Mouse (Mus musculus) limb, embryonic 11.5 days (tissue): ENCODE measurements around the gene Lipe. TPM values are rescaled to one million over a fixed set of nuclear protein-coding genes. Genes with fewer than 3 reads are reported as not detected.

ENCODE experiments used
- ATAC-seq: fragments of 200-750 bp; cut with Nextera tagmentation; 2 replicates; pipeline ENCODE4 v1.8.0; 2017; ENCODE audit warnings: low read depth; ENCODE audit not compliant: insufficient number of reproducible peaks, low FRiP score, low TSS enrichment
- DNase-seq: peaks from one replicate; pipeline ENCODE4 v3.0.0-alpha.2; 2015; ENCODE audit warnings: low spot score
- H3K27ac ChIP-seq: fragments of 300-500 bp; sonication (generic); replicated peaks from 2 replicates; pipeline ENCODE4 v1.5.1; 2014; ENCODE audit warnings: low read depth, mild to moderate bottlenecking, low read length
- H3K27me3 ChIP-seq: fragments of 300-500 bp; sonication (generic); 2 replicates; pipeline ENCODE4 v1.6.1; 2014; ENCODE audit warnings: mild to moderate bottlenecking, low read length, mixed read lengths; ENCODE audit not compliant: control insufficient read depth, insufficient read depth
- H3K36me3 ChIP-seq: fragments of 300-500 bp; sonication (generic); 2 replicates; pipeline ENCODE4 v1.6.1; 2014; ENCODE audit warnings: mild to moderate bottlenecking, low read length, moderate library complexity, mixed read lengths; ENCODE audit not compliant: control insufficient read depth, insufficient read depth
- H3K4me1 ChIP-seq: fragments of 300-500 bp; sonication (generic); 2 replicates; pipeline ENCODE4 v1.6.1; 2014; ENCODE audit warnings: low read length, mixed read lengths; ENCODE audit not compliant: control insufficient read depth, insufficient read depth
- H3K4me2 ChIP-seq: fragments of 300-500 bp; sonication (generic); 2 replicates; pipeline ENCODE4 v1.6.1; 2014; ENCODE audit warnings: low read depth, mild to moderate bottlenecking, moderate library complexity; ENCODE audit not compliant: severe bottlenecking
- H3K4me3 ChIP-seq: fragments of 300-500 bp; sonication (generic); 2 replicates; pipeline ENCODE4 v1.5.1; 2014; ENCODE audit warnings: low read depth, low read length
- H3K9ac ChIP-seq: fragments of 300-500 bp; sonication (generic); 2 replicates; pipeline ENCODE4 v1.6.1; 2014; ENCODE audit warnings: mild to moderate bottlenecking, low read length
- H3K9me3 ChIP-seq: fragments of 300-500 bp; sonication (generic); 2 replicates; pipeline ENCODE4 v1.6.1; 2016; ENCODE audit warnings: low read length; ENCODE audit not compliant: control insufficient read depth
- WGBS: fragments of 180-500 bp; shearing (Covaris S2); extraction: QIAGEN DNeasy Blood & Tissue Kit; methylation state at CpG from one replicate; pipeline ENCODE4 v1.1.7; 2014; 5-methylcytosine and 5-hydroxymethylcytosine counted together
- polyA plus RNA-seq: library from polyadenylated mRNA; unstranded; fragments of >200 nt; fragmentation: Nextera tagmentation; extraction: Ambion mirVana; gene quantifications from 2 replicates; pipeline ENCODE4 v1.2.1, GENCODE M21; 2014

Lipe gene
- polyA plus RNA-seq, 1 experiment from 2014 or later = 4.2 TPM

DNA sequence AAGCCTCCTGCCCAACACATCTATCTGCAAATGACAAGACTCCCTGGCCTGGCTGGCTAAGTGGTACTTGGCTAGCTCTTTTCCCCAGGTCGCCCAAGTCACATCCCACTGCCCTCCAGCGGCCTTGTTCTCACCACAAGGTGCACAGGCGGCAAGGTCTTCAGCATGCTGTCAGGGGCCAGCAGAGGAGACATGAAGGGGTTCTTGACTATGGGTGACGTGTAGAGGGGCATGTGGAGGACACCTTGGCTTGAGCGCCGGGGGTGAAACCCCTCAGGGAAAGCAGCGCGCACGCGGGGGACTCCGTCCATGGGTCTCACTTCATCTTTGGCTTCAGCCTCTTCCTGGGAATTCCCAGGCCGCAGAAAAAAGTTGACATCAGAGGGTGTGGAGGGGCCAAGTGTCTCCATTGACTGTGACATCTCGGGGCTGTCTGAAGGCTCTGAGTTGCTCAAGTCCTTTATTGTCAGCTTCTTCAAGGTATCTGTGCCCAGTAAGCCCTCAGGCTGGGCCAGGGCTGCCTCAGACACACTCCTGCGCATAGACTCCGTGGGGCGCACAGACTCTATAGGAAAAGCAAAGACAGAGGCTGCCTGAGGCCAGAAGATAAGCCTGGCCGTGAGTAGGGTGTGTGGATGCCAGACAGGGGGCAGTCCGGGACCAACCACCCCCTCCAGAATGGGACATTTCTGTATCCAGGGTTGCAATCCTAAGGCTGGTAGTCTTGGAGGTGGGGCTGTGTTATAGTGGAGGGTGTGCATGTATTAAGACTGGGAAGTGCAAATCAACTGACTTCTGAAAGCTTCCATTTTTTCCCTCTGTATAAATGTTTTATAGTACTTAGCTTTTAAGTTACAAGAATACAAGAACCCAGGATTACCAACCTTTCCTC is 17.9 kb downstream of the Lipe start:
- peak overlapping the region; percentile 34; the same call in 1 of the 2 replicates for H3K4me3 ChIP-seq
- no peak overlapping the region for H3K9ac ChIP-seq
- peak overlapping the region; percentile 89 for H3K4me2 ChIP-seq
- 58% methylated on average over 18 of the region's 18 CpGs for whole genome bisulfite sequencing
- no peak overlapping the region for H3K27ac ChIP-seq
- no peak for DNase-seq
- H3K4me1 ChIP-seq = peaks cover 8% of the 10 kb centered on the region; the same call in 1 of the 2 replicates
- H3K36me3 ChIP-seq = peaks cover 8% of the 10 kb centered on the region; the same call in 1 of the 2 replicates
- no peak for ATAC-seq
- no peaks in the 10 kb centered on the region for H3K9me3 ChIP-seq
- H3K27me3 ChIP-seq = no peaks in the 10 kb centered on the region

DNA sequence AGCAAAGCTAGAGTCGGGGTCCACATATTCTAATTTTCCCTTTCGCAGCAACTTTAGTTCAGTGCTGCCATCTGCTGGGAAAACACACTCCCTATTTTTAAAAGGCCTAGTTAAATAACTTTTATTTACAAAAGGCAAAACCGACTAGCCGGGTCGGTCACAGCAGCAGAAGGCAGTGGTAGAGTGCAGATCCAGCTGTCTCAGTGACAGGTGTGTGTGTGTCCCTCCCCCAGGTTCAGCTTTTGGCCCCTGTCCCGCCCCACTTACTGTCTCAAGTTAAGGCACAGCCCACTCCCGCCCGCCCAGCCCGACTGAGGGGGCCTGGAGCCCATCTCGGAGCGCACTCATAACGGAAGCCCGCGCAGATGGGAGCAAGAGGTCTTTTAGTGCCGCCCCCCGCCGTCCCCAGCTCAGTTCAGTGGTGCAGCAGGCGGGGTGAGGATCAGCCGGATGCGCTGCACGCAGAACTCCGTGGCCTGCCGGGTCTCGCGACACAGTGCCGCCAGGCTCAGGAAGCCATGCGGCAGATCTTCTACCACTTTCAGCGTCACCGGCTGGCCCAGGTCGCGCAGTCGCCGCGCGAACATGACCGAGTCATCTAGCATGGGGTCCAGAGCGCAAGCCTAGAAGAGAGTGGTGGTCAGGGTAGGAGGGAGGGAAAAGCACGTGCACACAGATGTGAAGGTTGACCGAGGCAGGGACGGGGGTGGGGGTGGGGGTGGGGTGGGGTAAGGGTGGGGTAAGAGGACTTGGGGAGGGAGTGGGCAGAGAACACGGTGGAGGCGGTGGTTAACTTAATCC is 18.8 kb downstream of the Lipe start:
- peak; percentile 73 for DNase-seq
- 2% methylated on average over 42 of the region's 42 CpGs for WGBS
- Histone ChIP-seq H3K9ac (peak overlapping the region; percentile 60), H3K4me2 (peak overlapping the region; percentile 89), H3K9me3 (no peaks in the 10 kb centered on the region), H3K27me3 (no peaks in the 10 kb centered on the region), H3K27ac (no peak overlapping the region; the same call in 1 of the 2 replicates), H3K4me3 (peak overlapping the region; percentile 34), H3K4me1 (peaks cover 8% of the 10 kb centered on the region; the same call in 1 of the 2 replicates), H3K36me3 (peaks cover 4% of the 10 kb centered on the region; the same call in 1 of the 2 replicates)
- peak; percentile 76 for ATAC-seq

DNA sequence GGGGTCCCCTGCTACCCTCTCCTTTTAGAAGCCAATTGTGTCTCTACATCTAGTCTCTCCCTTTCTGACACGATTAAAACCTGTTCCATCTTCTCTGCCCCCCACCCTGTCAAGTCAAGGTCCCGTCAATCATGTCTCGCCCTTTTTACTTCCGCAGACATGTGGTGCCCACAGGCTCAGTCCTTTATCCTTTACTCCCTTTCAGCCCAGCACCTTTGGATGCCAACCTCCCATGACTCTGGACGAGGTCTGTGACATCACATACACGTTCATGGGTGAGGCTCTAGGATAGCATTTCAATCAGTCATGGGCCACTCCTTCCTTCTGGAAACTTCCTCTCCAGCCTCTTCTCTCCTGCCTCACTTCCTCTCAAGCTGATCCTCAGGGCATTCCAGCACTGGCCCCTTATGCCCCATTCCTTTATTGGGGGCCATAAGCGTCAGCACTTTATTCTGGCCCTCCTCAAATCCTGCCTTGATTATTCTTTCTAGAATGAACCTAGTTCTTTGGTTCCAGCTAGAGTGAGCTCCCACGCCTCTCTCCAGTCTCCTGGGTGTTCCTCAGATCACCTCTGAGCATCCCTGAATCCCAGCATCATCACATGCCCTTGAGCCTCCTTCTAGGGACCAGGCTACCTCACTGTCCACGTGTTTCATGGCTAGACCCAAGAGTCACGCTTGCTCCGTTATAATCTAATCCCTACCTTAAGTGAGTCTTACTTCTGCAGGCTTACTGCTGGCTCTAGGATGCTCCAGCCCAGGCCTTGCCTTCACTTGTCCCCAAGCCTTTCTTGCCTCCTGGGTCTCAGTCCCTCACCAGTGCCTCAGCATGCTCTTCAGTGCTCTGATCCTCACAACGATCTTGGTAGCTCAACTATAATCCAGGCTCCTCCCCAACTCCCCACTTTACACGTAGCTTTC is 20.1 kb downstream of the Lipe start:
- Histone ChIP-seq H3K27me3 (no peaks in the 10 kb centered on the region), H3K4me1 (peaks cover 10% of the 10 kb centered on the region), H3K36me3 (no peaks in the 10 kb centered on the region), H3K9me3 (no peaks in the 10 kb centered on the region), H3K27ac (no peak overlapping the region), H3K4me3 (no peak overlapping the region), H3K4me2 (no peak overlapping the region), H3K9ac (no peak overlapping the region; the same call in 1 of the 2 replicates)
- ATAC-seq (no peak), DNase-seq (no peak)
- WGBS = 85% methylated on average over 13 of the region's 13 CpGs

GRCm38 (mm10) chr7:25377100-25377700 is 21.3 kb downstream of the Lipe start:
- H3K36me3 ChIP-seq = no peaks in the 10 kb centered on the region
- WGBS = 46% methylated on average over 7 of the region's 8 CpGs
- no peaks in the 10 kb centered on the region for H3K27me3 ChIP-seq
- H3K4me1 ChIP-seq = peaks cover 10% of the 10 kb centered on the region
- no peak overlapping the region for H3K9ac ChIP-seq
- ATAC-seq (no peak), DNase-seq (no peak)
- H3K4me2 ChIP-seq = peak overlapping the region; percentile 42
- no peak overlapping the region for H3K27ac ChIP-seq
- no peaks in the 10 kb centered on the region for H3K9me3 ChIP-seq
- H3K4me3 ChIP-seq = no peak overlapping the region

DNA sequence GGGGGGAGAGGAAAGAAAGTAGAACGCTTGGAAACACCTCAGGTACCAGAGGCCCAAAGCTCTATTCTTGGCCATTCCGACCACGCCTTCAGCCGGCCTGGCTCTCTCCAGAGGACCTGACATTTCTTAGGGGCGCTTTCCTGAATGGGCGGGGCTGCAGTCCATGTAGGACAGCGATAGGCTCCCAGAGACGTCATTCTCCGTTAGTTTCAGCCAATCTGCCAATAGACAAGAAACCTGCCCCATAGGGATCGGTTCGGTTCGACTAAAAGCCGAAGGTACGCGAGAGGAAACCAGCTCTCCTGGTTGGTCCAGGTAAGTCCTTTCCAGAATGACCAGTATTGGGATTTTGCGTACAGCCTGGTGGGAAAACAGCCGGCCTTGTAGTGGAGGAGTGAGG is 22.0 kb downstream of the Lipe start:
- ATAC-seq (no peak), DNase-seq (peak; percentile 78)
- Histone ChIP-seq H3K4me2 (peak overlapping the region; percentile 42), H3K4me1 (peaks cover 10% of the 10 kb centered on the region), H3K4me3 (0 out of 2 replicates have a peak overlapping the region, but pooled peaks have one; percentile 6), H3K36me3 (no peaks in the 10 kb centered on the region), H3K9ac (no peak overlapping the region), H3K27me3 (no peaks in the 10 kb centered on the region), H3K9me3 (no peaks in the 10 kb centered on the region), H3K27ac (no peak overlapping the region)
- 7% methylated on average over 17 of the region's 17 CpGs for WGBS

- Histone ChIP-seq H3K4me2 (no peak overlapping the region), H3K4me3 (no peak overlapping the region), H3K9ac (no peak overlapping the region), H3K4me1 (peaks cover 9% of the 10 kb centered on the region), H3K36me3 (no peaks in the 10 kb centered on the region), H3K27me3 (peaks cover 28% of the 10 kb centered on the region), H3K27ac (no peak overlapping the region), H3K9me3 (no peaks in the 10 kb centered on the region)
- 81% methylated on average over 5 of the region's 5 CpGs for WGBS
- DNase-seq (no peak), ATAC-seq (no peak)
Measured at GRCm38 (mm10) chr7:25372441-25372840, 26.1 kb downstream of the Lipe start.

DNA sequence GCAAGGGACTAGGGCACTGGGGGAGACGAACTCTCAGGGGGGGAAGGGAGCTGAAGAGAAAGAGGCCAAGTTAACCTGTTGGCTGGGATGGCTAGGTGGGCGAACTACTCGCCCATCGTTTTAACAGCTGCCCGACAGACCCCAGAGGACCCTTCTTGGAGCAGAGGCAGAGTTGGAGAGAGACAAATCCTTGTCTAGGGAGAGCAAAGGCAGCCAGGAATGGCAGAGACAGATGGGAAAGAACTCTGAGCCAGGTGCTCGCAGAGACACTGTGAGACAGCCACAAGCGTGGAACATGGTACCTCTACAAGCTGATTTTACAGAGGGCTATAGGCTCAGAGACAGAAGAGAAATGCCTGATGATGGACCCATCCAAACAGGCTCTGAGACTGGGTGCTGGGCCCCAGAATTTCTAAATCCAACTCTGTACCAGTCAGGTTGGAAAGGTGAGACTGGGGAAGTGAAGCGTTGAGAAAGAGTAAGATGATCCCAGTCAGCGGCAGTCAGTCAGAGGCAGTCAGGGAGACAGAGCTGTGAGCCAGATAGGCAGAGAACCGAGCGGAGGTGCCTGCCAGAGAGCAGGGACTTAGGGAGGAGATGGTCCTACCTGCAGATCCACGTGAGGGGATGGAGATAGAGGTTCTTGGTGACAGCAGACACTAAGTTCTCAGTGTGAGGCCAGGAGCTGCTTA is 29.3 kb downstream of the Lipe start, which contains the start of gene Cnfn:
Gene Cnfn (minus strand): TSS at position 667 of the 692 bp plus-strand sequence.
- peaks cover 34% of the 10 kb centered on the region for H3K27me3 ChIP-seq
- no peak within 1 kb of the TSS for H3K4me3 ChIP-seq
- peaks cover 5% of the 10 kb centered on the region for H3K4me1 ChIP-seq
- DNase-seq (no peak), ATAC-seq (no peak)
- H3K27ac ChIP-seq = no peak within 1 kb of the TSS
- H3K9ac ChIP-seq = no peak within 1 kb of the TSS
- H3K9me3 ChIP-seq = no peaks in the 10 kb centered on the region
- no peaks in the 10 kb centered on the region for H3K36me3 ChIP-seq
- no peak within 1 kb of the TSS for H3K4me2 ChIP-seq
- WGBS = 52% methylated on average over 12 of the region's 12 CpGs
